Comparison of ENCODE assay signal across 8 mouse cellular contexts in genomic region chr2:68756793-68757192, GRCm38 (mm10).
DNase-seq lines count a peak whose midpoint lies in the region; ATAC-seq and TF ChIP-seq lines count a peak whose summit lies in the region.

No protein-coding gene starts in this region.

- peak; percentile 77 for ATAC-seq in kidney, embryonic 14.5 days (ENCODE audit: low FRiP score, low TSS enrichment)
- no peak for ATAC-seq in liver, postnatal 0 days

- no peaks in the 10 kb centered on the region for H3K79me2 ChIP-seq in liver, adult 2 months (ENCODE audit: control insufficient read depth, insufficient read depth, low read length)

- DNase-seq in liver, adult 2 months (ENCODE audit: extremely low read depth, low read depth, low spot score): peak; percentile 28
- DNase-seq in liver: no peak
- DNase-seq in cerebellum, adult 8-10 months: peak; percentile 29
- peak; percentile 9 to 27 for DNase-seq in frontal cortex, postnatal 25 days (ENCODE audit: low spot score in 2 of 2)
- DNase-seq in liver, postnatal 0 days: peak; percentile 37
- peak; percentile 23 for DNase-seq in retina, postnatal 7 days (ENCODE audit: low read depth, low spot score)
- no peak for DNase-seq in urinary bladder, postnatal 14 days (ENCODE audit: low spot score)

- TF ChIP-seq CTCF in liver, adult 2 months (IDR thresholded peaks at IDR 0.05; ENCODE audit: low read depth, low read length): peak; percentile 41
- TF ChIP-seq CTCF in liver, postnatal 0 days (IDR thresholded peaks at IDR 0.05; ENCODE audit: low read depth): peak; percentile 68

- H3K9me3 ChIP-seq in kidney, embryonic 14.5 days (ENCODE audit: control insufficient read depth, low read length): no peaks in the 10 kb centered on the region
- no peaks in the 10 kb centered on the region for H3K9me3 ChIP-seq in liver, postnatal 0 days (ENCODE audit: low read length)

- H3K4me3 ChIP-seq in liver, adult 2 months (ENCODE audit: insufficient read depth, low read depth, low read length): no peak overlapping the region
- H3K4me3 ChIP-seq in kidney, embryonic 14.5 days (ENCODE audit: low read length): no peak overlapping the region
- H3K4me3 ChIP-seq in liver, postnatal 0 days (ENCODE audit: low read depth, low read length): no peak overlapping the region

- no peaks in the 10 kb centered on the region for H3K27me3 ChIP-seq in liver, adult 2 months (ENCODE audit: control insufficient read depth, insufficient read depth, low read length)
- no peaks in the 10 kb centered on the region for H3K27me3 ChIP-seq in kidney, embryonic 14.5 days (ENCODE audit: control insufficient read depth, insufficient read depth, low read length)
- H3K27me3 ChIP-seq in liver, postnatal 0 days (ENCODE audit: insufficient read depth, low read length): no peaks in the 10 kb centered on the region

- no peak for TF ChIP-seq POLR2A in liver, adult 2 months (IDR thresholded peaks at IDR 0.05; ENCODE audit: extremely low read depth, insufficient read depth, low read length)

- no peak overlapping the region for H3K9ac ChIP-seq in liver, adult 2 months (ENCODE audit: low read depth, low read length)
- H3K9ac ChIP-seq in kidney, embryonic 14.5 days (ENCODE audit: low read depth, low read length): no peak overlapping the region
- H3K9ac ChIP-seq in liver, postnatal 0 days (replicated peaks): no peak overlapping the region

- no peaks in the 10 kb centered on the region for H3K36me3 ChIP-seq in liver, adult 2 months (ENCODE audit: control insufficient read depth, insufficient read depth, low read length)
- H3K36me3 ChIP-seq in kidney, embryonic 14.5 days (ENCODE audit: control insufficient read depth, insufficient read depth, low read length): no peaks in the 10 kb centered on the region
- no peaks in the 10 kb centered on the region for H3K36me3 ChIP-seq in liver, postnatal 0 days (replicated peaks; ENCODE audit: insufficient read depth, low read length)

- H3K4me2 ChIP-seq in kidney, embryonic 14.5 days (replicated peaks; ENCODE audit: low read depth, low read length): no peak overlapping the region
- no peak overlapping the region for H3K4me2 ChIP-seq in liver, postnatal 0 days (ENCODE audit: low read depth, low read length)

- H3K4me1 ChIP-seq in liver, adult 2 months (ENCODE audit: control insufficient read depth, insufficient read depth, low read length): no peaks in the 10 kb centered on the region
- H3K4me1 ChIP-seq in kidney, embryonic 14.5 days (ENCODE audit: control insufficient read depth, insufficient read depth, low read length): no peaks in the 10 kb centered on the region
- no peaks in the 10 kb centered on the region for H3K4me1 ChIP-seq in liver, postnatal 0 days (ENCODE audit: insufficient read depth)

- H3K27ac ChIP-seq in liver, adult 2 months (replicated peaks; ENCODE audit: insufficient read depth, low read depth, low read length): no peak overlapping the region
- H3K27ac ChIP-seq in kidney, embryonic 14.5 days (ENCODE audit: low read depth, low read length): no peak overlapping the region
- no peak overlapping the region for H3K27ac ChIP-seq in liver, postnatal 0 days (ENCODE audit: low read depth)

- TF ChIP-seq EP300 in liver, postnatal 0 days (IDR thresholded peaks at IDR 0.05; ENCODE audit: low read depth): no peak

- 15% methylated on average over 6 of the region's 6 CpGs for WGBS in liver, adult 2 months
- WGBS in kidney, embryonic 14.5 days: 27% methylated on average over 6 of the region's 6 CpGs
- WGBS in liver, postnatal 0 days (ENCODE audit: insufficient replicate concordance): 22% methylated on average over 6 of the region's 6 CpGs

Comparison
In these comparisons a context has a peak if more than half of its experiments do, and no peak if none do; other contexts are left out.
1. DNase-seq: peak in liver, adult 2 months (single experiment), cerebellum, adult 8-10 months (single experiment), frontal cortex, postnatal 25 days (2 of 2), liver, postnatal 0 days (single experiment) and retina, postnatal 7 days (single experiment); none in liver (single experiment) and urinary bladder, postnatal 14 days (single experiment).